Mouse (Mus musculus) lung, adult 2 months (tissue): ENCODE measurements around the gene Scube1.

Source experiments
- CTCF ChIP-seq: fragments of 200-500 bp; IDR thresholded peaks from 2 replicates; pipeline ENCODE4 v1.5.1; 2011; ENCODE audit warnings: mild to moderate bottlenecking, low read length, control low read depth; ENCODE audit not compliant: insufficient read depth
- POLR2A ChIP-seq: fragments of 200-500 bp; IDR thresholded peaks from 2 replicates; pipeline ENCODE4 v1.6.1; 2011; ENCODE audit warnings: low read depth, mild to moderate bottlenecking, control low read depth, low read length, borderline replicate concordance; ENCODE audit errors: extremely low read depth

GRCm38 (mm10) chr15:83678606-83679005 is 46.2 kb downstream of the Scube1 start:
- TF ChIP-seq CTCF (no peak), POLR2A (no peak)
